Mouse (Mus musculus) stomach, postnatal 0 days (tissue): ENCODE results near the gene Tmed10.

Experiments
- CTCF ChIP-seq: IDR thresholded peaks from 2 replicates; pipeline ENCODE4 v1.5.1; 2016; ENCODE audit warnings: antibody characterized with exemption, low read depth, mild to moderate bottlenecking, moderate library complexity
- EP300 ChIP-seq: optimal IDR thresholded peaks from 2 replicates; pipeline ENCODE3; 2016; ENCODE audit warnings: antibody characterized with exemption

DNA sequence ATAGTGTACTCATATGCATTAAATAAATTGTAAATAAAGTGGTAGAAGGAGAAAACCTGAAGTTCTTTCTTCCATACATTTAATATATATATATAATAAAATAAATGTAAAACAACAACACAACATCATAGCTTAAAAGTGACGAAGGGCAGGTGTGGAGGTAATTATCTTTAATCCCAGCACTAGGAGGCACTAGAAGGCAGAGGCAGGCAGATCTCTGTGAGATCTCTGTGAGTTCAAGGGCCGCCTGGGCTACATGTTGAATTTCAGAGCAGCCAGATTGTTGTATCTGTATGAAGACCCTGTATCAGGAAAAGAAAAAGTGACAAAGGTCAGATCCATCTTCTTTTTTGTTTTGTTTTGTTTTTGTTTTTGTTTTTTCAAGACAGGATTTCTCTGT, 3.6 kb upstream of the Tmed10 start:
- TF ChIP-seq CTCF, result peak; percentile 30
- TF ChIP-seq EP300, result no peak
